Mouse (Mus musculus): ENCODE measurements around the gene Vmn1r4. TPM values are rescaled to one million over a fixed set of nuclear protein-coding genes. Genes with fewer than 3 reads are reported as not detected.

Gene Vmn1r4
- polyA plus RNA-seq, 1 experiment from 2014 or later = 0.10 TPM

Other genes with a start within 250 kb of the Vmn1r4 start
- gene Lsm5, start 219.3 kb upstream of the Vmn1r4 start, polyA plus RNA-seq (2016; fragmentation: Nextera tagmentation; extraction: Ambion mirVana) = 97.4 and 101 TPM in 2 replicates
- gene Avl9, start 209.1 kb upstream of the Vmn1r4 start, polyA plus RNA-seq (2016; fragmentation: Nextera tagmentation; extraction: Ambion mirVana) = 11.2 and 12.2 TPM in 2 replicates
- 37.0 and 40.2 TPM in 2 replicates for gene Kbtbd2, start 126.2 kb upstream of the Vmn1r4 start, polyA plus RNA-seq (2016; fragmentation: Nextera tagmentation; extraction: Ambion mirVana)
- gene Fkbp9, start 92.0 kb upstream of the Vmn1r4 start, polyA plus RNA-seq (2016; fragmentation: Nextera tagmentation; extraction: Ambion mirVana) = 151 and 154 TPM in 2 replicates
- gene Nt5c3, start 83 bp upstream of the Vmn1r4 start, polyA plus RNA-seq (2016; fragmentation: Nextera tagmentation; extraction: Ambion mirVana) = 74.8 and 77.4 TPM in 2 replicates
- gene Vmn1r5, start 46.3 kb downstream of the Vmn1r4 start, polyA plus RNA-seq (2016; fragmentation: Nextera tagmentation; extraction: Ambion mirVana) = not detected in 2 replicates
- not detected in 2 replicates for gene Vmn1r6, start 73.2 kb downstream of the Vmn1r4 start, polyA plus RNA-seq (2016; fragmentation: Nextera tagmentation; extraction: Ambion mirVana)
- not detected in 2 replicates for gene Vmn1r7, start 101.3 kb downstream of the Vmn1r4 start, polyA plus RNA-seq (2016; fragmentation: Nextera tagmentation; extraction: Ambion mirVana)
- gene Vmn1r8, start 108.3 kb downstream of the Vmn1r4 start, polyA plus RNA-seq (2016; fragmentation: Nextera tagmentation; extraction: Ambion mirVana) = not detected in 2 replicates
- gene Vmn1r9, start 142.8 kb downstream of the Vmn1r4 start, polyA plus RNA-seq (2016; fragmentation: Nextera tagmentation; extraction: Ambion mirVana) = not detected in 2 replicates
- gene Vmn1r10, start 185.4 kb downstream of the Vmn1r4 start, polyA plus RNA-seq (2016; fragmentation: Nextera tagmentation; extraction: Ambion mirVana) = not detected in 2 replicates
- not detected in 2 replicates for gene Vmn1r11, start 209.4 kb downstream of the Vmn1r4 start, polyA plus RNA-seq (2016; fragmentation: Nextera tagmentation; extraction: Ambion mirVana)
- not detected in 2 replicates for gene Vmn1r12, start 232.9 kb downstream of the Vmn1r4 start, polyA plus RNA-seq (2016; fragmentation: Nextera tagmentation; extraction: Ambion mirVana)

All from heart, embryonic 12.5 days (tissue).